Mouse (Mus musculus) bone marrow, adult 2 months (tissue): ENCODE data around the gene Rreb1.

Source experiments
- CTCF ChIP-seq: fragments of 200-500 bp; IDR thresholded peaks from 2 replicates; pipeline ENCODE4 v1.5.1; 2011; ENCODE audit warnings: low read length, control low read depth; ENCODE audit not compliant: control insufficient read depth, insufficient read depth
- POLR2A ChIP-seq: fragments of 200-500 bp; IDR thresholded peaks from 2 replicates; pipeline ENCODE4 v1.6.1; 2011; ENCODE audit warnings: low read depth, mild to moderate bottlenecking, control low read depth, low read length, borderline replicate concordance; ENCODE audit not compliant: control insufficient read depth

DNA sequence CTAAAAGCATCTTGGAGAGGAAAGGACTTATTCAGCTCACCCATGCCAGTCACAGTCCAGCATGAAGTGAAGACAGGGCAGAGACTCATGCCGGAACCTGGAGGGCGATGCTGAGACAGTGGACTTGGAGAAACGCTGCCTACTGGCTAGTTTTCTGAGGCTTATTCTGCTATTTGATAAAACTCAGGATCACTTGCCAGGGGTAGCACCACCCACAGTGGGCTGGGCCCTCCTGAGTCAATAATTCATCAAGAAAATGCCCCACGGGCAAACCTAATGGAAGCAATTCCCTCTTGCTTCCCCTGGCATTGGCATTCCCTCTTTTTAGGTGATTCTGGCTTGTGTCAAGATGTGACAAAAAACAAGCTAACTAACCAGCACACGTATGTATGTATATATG is 38.1 kb upstream of the Rreb1 start:
- no peak for TF ChIP-seq POLR2A
- no peak for TF ChIP-seq CTCF
